Mouse (Mus musculus) large intestine, adult 2 months (tissue): ENCODE measurements around the gene Kpna7. TPM values are rescaled to one million over a fixed set of nuclear protein-coding genes. Genes with fewer than 3 reads are reported as not detected.

Source experiments
- DNase-seq: peaks from one replicate; pipeline ENCODE4 v3.0.0-alpha.2; 2012; ENCODE audit warnings: low read depth, low spot score
- whole genome bisulfite sequencing: fragments of 180-500 bp; shearing (Covaris S2); methylation state at CpG from one replicate; pipeline ENCODE4 v1.1.7; 2018; 5-methylcytosine and 5-hydroxymethylcytosine counted together
- polyA plus RNA-seq: library from polyadenylated mRNA; depleted of rRNA; stranded (reverse); fragments of >200 nt; gene quantifications from 2 replicates; pipeline ENCODE4 v1.2.3, GENCODE M21; 2012

Gene Kpna7
- polyA plus RNA-seq, 1 experiment, result not detected

GRCm38 (mm10) chr5:144979110-144979509 lies 104.7 kb downstream of the Kpna7 start:
- WGBS, result 34% methylated on average over 6 of the region's 6 CpGs
- DNase-seq, result no peak

GRCm38 (mm10) chr5:144978533-144979107 lies 105.2 kb downstream of the Kpna7 start:
- 24% methylated on average over 10 of the region's 10 CpGs for WGBS
- peak; percentile 69 for DNase-seq

- 82% methylated on average over 3 of the region's 3 CpGs for WGBS
- no peak for DNase-seq
These were observed 112.6 kb downstream of the Kpna7 start for GRCm38 (mm10) chr5:144971266-144971665.

GRCm38 (mm10) chr5:144965639-144966351 lies 118.0 kb downstream of the Kpna7 start, which contains the start of gene Smurf1:
TSS of gene Smurf1 (minus strand) at chr5:144965847.
- WGBS, result 2% methylated on average over 89 of the region's 89 CpGs
- no peak for DNase-seq

- no peak for DNase-seq
- 1% methylated on average over 37 of the region's 56 CpGs for WGBS
These were observed 118.8 kb downstream of the Kpna7 start for GRCm38 (mm10) chr5:144964872-144965638.

- WGBS, result 49% methylated on average over 8 of the region's 8 CpGs
- no peak for DNase-seq
These were observed 119.4 kb downstream of the Kpna7 start for GRCm38 (mm10) chr5:144964465-144964864.

- DNase-seq, result no peak
- WGBS, result 15% methylated on average over 13 of the region's 13 CpGs
These were observed 120.0 kb downstream of the Kpna7 start for GRCm38 (mm10) chr5:144963817-144964261.

GRCm38 (mm10) chr5:144963401-144963800 lies 120.4 kb downstream of the Kpna7 start:
- no peak for DNase-seq
- 21% methylated on average over 3 of the region's 3 CpGs for WGBS

GRCm38 (mm10) chr5:144958271-144958670 lies 125.6 kb downstream of the Kpna7 start:
- DNase-seq, result no peak
- WGBS, result 81% methylated on average over 9 of the region's 9 CpGs

GRCm38 (mm10) chr5:144954432-144954831 lies 129.4 kb downstream of the Kpna7 start:
- DNase-seq, result no peak
- 46% methylated on average over 7 of the region's 7 CpGs for WGBS

GRCm38 (mm10) chr5:144952592-144952991 lies 131.2 kb downstream of the Kpna7 start:
- WGBS, result 80% methylated on average over 2 of the region's 2 CpGs
- no peak for DNase-seq

GRCm38 (mm10) chr5:144950428-144951051 lies 133.3 kb downstream of the Kpna7 start:
- WGBS, result 96% methylated on average over 5 of the region's 5 CpGs
- DNase-seq, result no peak

GRCm38 (mm10) chr5:144949856-144950255 lies 134.0 kb downstream of the Kpna7 start:
- 75% methylated on average over 4 of the region's 4 CpGs for WGBS
- no peak for DNase-seq

- DNase-seq, result no peak
- WGBS, result 10% methylated on average over 11 of the region's 11 CpGs
These were observed 135.4 kb downstream of the Kpna7 start for GRCm38 (mm10) chr5:144948422-144948821.

GRCm38 (mm10) chr5:144948002-144948401 lies 135.8 kb downstream of the Kpna7 start:
- WGBS, result 22% methylated on average over 1 of the region's 1 CpGs
- DNase-seq, result no peak

GRCm38 (mm10) chr5:144946032-144946431 lies 137.8 kb downstream of the Kpna7 start:
- WGBS, result 58% methylated on average over 4 of the region's 4 CpGs
- no peak for DNase-seq

- DNase-seq, result no peak
- WGBS, result 82% methylated on average over 7 of the region's 7 CpGs
These were observed 138.9 kb downstream of the Kpna7 start for GRCm38 (mm10) chr5:144944932-144945331.

GRCm38 (mm10) chr5:144944370-144944769 lies 139.5 kb downstream of the Kpna7 start:
- no peak for DNase-seq
- 43% methylated on average over 4 of the region's 4 CpGs for WGBS

GRCm38 (mm10) chr5:144943346-144943745 lies 140.5 kb downstream of the Kpna7 start:
- 44% methylated on average over 6 of the region's 6 CpGs for WGBS
- no peak for DNase-seq

- WGBS, result 71% methylated on average over 9 of the region's 9 CpGs
- no peak for DNase-seq
These were observed 141.4 kb downstream of the Kpna7 start for GRCm38 (mm10) chr5:144942431-144942830.
